Mouse (Mus musculus) urinary bladder, adult 2 months (tissue): ENCODE measurements at regions not wholly inside any gene's neighbourhood (a gene's known extent, or its start where the extent isn't known, plus 50 kb on each side); places are given as distances from the start of the nearest gene placed in this dataset.

Experiments used
- DNase-seq: peaks from one replicate; pipeline ENCODE4 v3.0.0; 2022; ENCODE audit warnings: low spot score

GRCm38 (mm10) chr14:28773068-28773467, 244.9 kb upstream of the Lrtm1 start:
- DNase-seq = no peak

- no peak for DNase-seq
Observed at GRCm38 (mm10) chr14:28775686-28776085, 242.3 kb upstream of the Lrtm1 start.

GRCm38 (mm10) chr14:28777791-28778190, 240.2 kb upstream of the Lrtm1 start:
- no peak for DNase-seq

- DNase-seq = no peak
Observed at GRCm38 (mm10) chr14:28781660-28782059, 236.3 kb upstream of the Lrtm1 start.

GRCm38 (mm10) chr14:28784106-28784633, 233.8 kb upstream of the Lrtm1 start:
- no peak for DNase-seq

- no peak for DNase-seq
Observed at GRCm38 (mm10) chr14:28798290-28798689, 219.7 kb upstream of the Lrtm1 start.

- no peak for DNase-seq
Observed at GRCm38 (mm10) chr14:28801681-28802080, 216.3 kb upstream of the Lrtm1 start.

- DNase-seq = no peak
Observed at GRCm38 (mm10) chr14:28802126-28802525, 215.9 kb upstream of the Lrtm1 start.

- DNase-seq = no peak
Observed at GRCm38 (mm10) chr14:28808094-28808493, 209.9 kb upstream of the Lrtm1 start.

- DNase-seq = no peak
Observed at GRCm38 (mm10) chr14:28809355-28809754, 208.7 kb upstream of the Lrtm1 start.

- no peak for DNase-seq
Observed at GRCm38 (mm10) chr14:28820970-28821369, 197.0 kb upstream of the Lrtm1 start.

- DNase-seq = no peak
Observed at GRCm38 (mm10) chr14:28827186-28827585, 190.8 kb upstream of the Lrtm1 start.

- no peak for DNase-seq
Observed at GRCm38 (mm10) chr14:28837117-28837516, 180.9 kb upstream of the Lrtm1 start.

- peak; percentile 21 for DNase-seq
Observed at GRCm38 (mm10) chr14:28848831-28849590, 169.0 kb upstream of the Lrtm1 start.
